Mouse (Mus musculus) MEL (cell line): ENCODE results near the gene Susd6. TPM values are rescaled to one million over a fixed set of nuclear protein-coding genes. Genes with fewer than 3 reads are reported as not detected.

Experiments
- DNase-seq: peaks from one replicate; pipeline ENCODE4 v3.0.0; 2011; ENCODE audit warnings: low read depth, low spot score
- H3K27ac ChIP-seq: 2 replicates; pipeline ENCODE4 v1.5.1; 2012; ENCODE audit warnings: low read depth, mild to moderate bottlenecking, control low read depth, low read length, moderate library complexity; ENCODE audit not compliant: control insufficient read depth
- H3K27me3 ChIP-seq, 2 experiments: fragments of 150-350 bp in 1 of 2; sonication (generic) in 1 of 2; 2 replicates each; pipeline ENCODE4 v1.6.1; 2012; ENCODE audit warnings: low read length in 2 of 2, mild to moderate bottlenecking in 2 of 2, improper control_type of control experiment in 1 of 2, moderate library complexity in 1 of 2; ENCODE audit not compliant: insufficient read depth in 2 of 2, control insufficient read depth in 1 of 2
- H3K36me3 ChIP-seq, 2 experiments: 2 replicates each; pipeline ENCODE4 v1.6.1; 2012 to 2014; ENCODE audit warnings: low read length in 2 of 2, improper control_type of control experiment in 1 of 2, inconsistent platforms in 1 of 2, mild to moderate bottlenecking in 1 of 2; ENCODE audit not compliant: insufficient read depth in 2 of 2, control insufficient read depth in 1 of 2
- H3K4me1 ChIP-seq, 2 experiments: fragments of 150-350 bp in 1 of 2; sonication (generic) in 1 of 2; 2 replicates each; pipeline ENCODE4 v1.6.1; 2012; ENCODE audit warnings: low read length in 2 of 2, improper control_type of control experiment in 1 of 2, mild to moderate bottlenecking in 1 of 2; ENCODE audit not compliant: insufficient read depth in 2 of 2, control insufficient read depth in 1 of 2
- H3K4me3 ChIP-seq, 2 experiments: fragments of 150-350 bp in 1 of 2; sonication (generic) in 1 of 2; 2 replicates each; pipeline ENCODE4 v1.5.1; 2012; ENCODE audit warnings: low read depth in 2 of 2, low read length in 2 of 2, mild to moderate bottlenecking in 2 of 2, moderate library complexity in 2 of 2, control low read depth in 1 of 2, improper control_type of control experiment in 1 of 2; ENCODE audit not compliant: control insufficient read depth in 1 of 2, insufficient read depth in 1 of 2
- H3K79me2 ChIP-seq: 2 replicates; pipeline ENCODE4 v1.6.1; 2012; ENCODE audit warnings: mild to moderate bottlenecking, low read length, moderate library complexity; ENCODE audit not compliant: control insufficient read depth, poor library complexity, insufficient read depth
- H3K9ac ChIP-seq: 2 replicates; pipeline ENCODE4 v1.6.1; 2012; ENCODE audit warnings: low read depth, mild to moderate bottlenecking, control low read depth, low read length, moderate library complexity; ENCODE audit not compliant: control insufficient read depth, poor library complexity, severe bottlenecking
- H3K9me3 ChIP-seq: fragments of 150-350 bp; sonication (generic); replicated peaks from 2 replicates; pipeline ENCODE4 v1.6.1; 2012; ENCODE audit warnings: mild to moderate bottlenecking, low read length, improper control_type of control experiment, moderate library complexity; ENCODE audit not compliant: insufficient read depth
- BHLHE40 ChIP-seq: IDR thresholded peaks from 2 replicates; pipeline ENCODE4 v1.6.1; 2012; ENCODE audit warnings: low read depth, mild to moderate bottlenecking, inconsistent platforms, low read length, improper control_type of control experiment, borderline replicate concordance
- CTCF ChIP-seq, 3 experiments: IDR thresholded peaks in 2 of 3; conservative IDR thresholded peaks in 1 of 3; 2 replicates each; pipeline ENCODE4 v1.5.1; 2011 to 2012; ENCODE audit warnings: low read length in 3 of 3, low read depth in 2 of 3, mild to moderate bottlenecking in 2 of 3, improper control_type of control experiment in 1 of 3, inconsistent platforms in 1 of 3, mixed read lengths in 1 of 3, moderate library complexity in 1 of 3; ENCODE audit not compliant: control insufficient read depth in 1 of 3, insufficient read depth in 1 of 3, poor library complexity in 1 of 3, severe bottlenecking in 1 of 3
- E2F4 ChIP-seq: IDR thresholded peaks from 2 replicates; pipeline ENCODE4 v1.6.1; 2011; ENCODE audit warnings: low read depth, low read length, improper control_type of control experiment, borderline replicate concordance
- ELF1 ChIP-seq: IDR thresholded peaks from 2 replicates; pipeline ENCODE4 v1.6.1; 2014; ENCODE audit warnings: low read depth, mild to moderate bottlenecking, inconsistent platforms, low read length, improper control_type of control experiment, moderate library complexity
- HCFC1 ChIP-seq: IDR thresholded peaks from 2 replicates; pipeline ENCODE4 v1.6.1; 2012; ENCODE audit warnings: low read depth, mild to moderate bottlenecking, inconsistent platforms, low read length, improper control_type of control experiment, moderate library complexity
- JUND ChIP-seq: IDR thresholded peaks from 2 replicates; pipeline ENCODE4 v1.6.1; 2011; ENCODE audit warnings: low read depth, mild to moderate bottlenecking, improper control_type of control experiment, low read length
- MAZ ChIP-seq: IDR thresholded peaks from 2 replicates; pipeline ENCODE4 v1.6.1; 2012; ENCODE audit warnings: low read depth, mild to moderate bottlenecking, inconsistent platforms, low read length, improper control_type of control experiment
- MEF2A ChIP-seq: IDR thresholded peaks from 2 replicates; pipeline ENCODE4 v1.6.1; 2014; ENCODE audit warnings: low read depth, mild to moderate bottlenecking, inconsistent platforms, low read length, improper control_type of control experiment; ENCODE audit not compliant: poor library complexity, insufficient replicate concordance, severe bottlenecking; ENCODE audit errors: extremely low read depth
- MXI1 ChIP-seq: IDR thresholded peaks from 2 replicates; pipeline ENCODE4 v1.6.1; 2011; ENCODE audit warnings: mild to moderate bottlenecking, low read depth, low read length, improper control_type of control experiment
- MYC ChIP-seq: IDR thresholded peaks from 2 replicates; pipeline ENCODE4 v1.6.1; 2011; ENCODE audit warnings: low read depth, mild to moderate bottlenecking, low read length, improper control_type of control experiment, moderate library complexity
- POLR2A ChIP-seq, 2 experiments: IDR thresholded peaks; 2 replicates each; pipeline ENCODE4 v1.6.1; 2011 to 2012; ENCODE audit warnings: low read length in 2 of 2, mild to moderate bottlenecking in 2 of 2, control low read depth in 1 of 2, improper control_type of control experiment in 1 of 2, low read depth in 1 of 2, moderate library complexity in 1 of 2; ENCODE audit not compliant: control insufficient read depth in 1 of 2, insufficient read depth in 1 of 2, poor library complexity in 1 of 2
- POLR2AphosphoS2 ChIP-seq: IDR thresholded peaks from 2 replicates; pipeline ENCODE4 v1.6.1; 2011; ENCODE audit warnings: low read length, improper control_type of control experiment
- RCOR1 ChIP-seq: IDR thresholded peaks from 2 replicates; pipeline ENCODE4 v1.6.1; 2012; ENCODE audit warnings: low read depth, mild to moderate bottlenecking, inconsistent platforms, low read length, improper control_type of control experiment
- SIN3A ChIP-seq: IDR thresholded peaks from 2 replicates; pipeline ENCODE4 v1.6.1; 2012; ENCODE audit warnings: low read length, improper control_type of control experiment, inconsistent platforms
- TAL1 ChIP-seq: IDR thresholded peaks from 2 replicates; pipeline ENCODE4 v1.6.1; 2012; ENCODE audit warnings: mild to moderate bottlenecking, inconsistent platforms, low read length, moderate library complexity, mixed read lengths
- TBP ChIP-seq: IDR thresholded peaks from 2 replicates; pipeline ENCODE4 v1.8.0; 2011; ENCODE audit warnings: low read depth, low read length, improper control_type of control experiment
- TCF12 ChIP-seq: IDR thresholded peaks from 2 replicates; pipeline ENCODE4 v1.6.1; 2014; ENCODE audit warnings: low read depth, mild to moderate bottlenecking, inconsistent platforms, low read length, improper control_type of control experiment, moderate library complexity
- USF1 ChIP-seq: IDR thresholded peaks from 2 replicates; pipeline ENCODE4 v1.6.1; 2014; ENCODE audit warnings: low read depth, mild to moderate bottlenecking, inconsistent platforms, low read length, improper control_type of control experiment, moderate library complexity
- ZKSCAN1 ChIP-seq: IDR thresholded peaks from 2 replicates; pipeline ENCODE4 v1.6.1; 2012; ENCODE audit warnings: low read depth, mild to moderate bottlenecking, inconsistent platforms, low read length, improper control_type of control experiment, moderate library complexity
- ZMIZ1 ChIP-seq: IDR thresholded peaks from 2 replicates; pipeline ENCODE4 v1.6.1; 2012; ENCODE audit warnings: low read depth, mild to moderate bottlenecking, inconsistent platforms, low read length, improper control_type of control experiment, moderate library complexity
- ZNF384 ChIP-seq: IDR thresholded peaks from 2 replicates; pipeline ENCODE4 v1.6.1; 2012; ENCODE audit warnings: low read depth, mild to moderate bottlenecking, inconsistent platforms, low read length, improper control_type of control experiment
- polyA plus RNA-seq, 2 experiments: library from polyadenylated mRNA; stranded (reverse) in 1 of 2; unstranded in 1 of 2; fragments of >175 nt in 1 of 2; fragments of >200 nt in 1 of 2; gene quantifications; 2 replicates each; pipeline versions ENCODE4 v1.2.1 to v1.2.4; 2012; ENCODE audit warnings: low replicate concordance in 2 of 2, low read depth in 1 of 2; ENCODE audit not compliant: insufficient read length in 2 of 2, insufficient read depth in 1 of 2, missing spikeins in 1 of 2
- total RNA-seq: library from RNA; depleted of rRNA; stranded (reverse); fragments of 300-350 nt; gene quantifications from 2 replicates; pipeline ENCODE4 v1.2.3, GENCODE M21; 2012

Susd6 gene
- total and polyA plus RNA-seq, 3 experiments, result 12.2 to 22.4 TPM; not detected in 1

GRCm38 (mm10) chr12:80828951-80829350 is 38.6 kb downstream of the Susd6 start:
- DNase-seq, result no peak
- Histone ChIP-seq H3K4me1 (peaks cover 12 to 13% of the 10 kb centered on the region in 2 experiments; a peak in 3 of 4 replicates), H3K79me2 (peaks cover 3% of the 10 kb centered on the region), H3K36me3 (peaks cover 17 to 35% of the 10 kb centered on the region in 2 experiments)
- TF ChIP-seq TCF12, result no peak
- no peak for TF ChIP-seq MYC
- TF ChIP-seq SIN3A, result no peak
- no peak for TF ChIP-seq POLR2A (IDR thresholded peaks at IDR 0.05; ENCODE audit: control insufficient read depth in 1 of 2, insufficient read depth in 1 of 2, low read depth in 1 of 2, low read length in 2 of 2, poor library complexity in 1 of 2)
- no peak for TF ChIP-seq ZNF384
- TF ChIP-seq TAL1, result no peak
- no peak for TF ChIP-seq ELF1
- TF ChIP-seq E2F4, result no peak
- no peak for TF ChIP-seq MEF2A
- no peak for TF ChIP-seq CTCF (IDR thresholded peaks at IDR 0.05 in 2 of 3, conservative IDR thresholded peaks at IDR 0.05 in 1 of 3; ENCODE audit: control insufficient read depth in 1 of 3, insufficient read depth in 1 of 3, low read depth in 2 of 3, low read length in 3 of 3, poor library complexity in 1 of 3, severe bottlenecking in 1 of 3)
- TF ChIP-seq, all 39 proteins: peak for 0
- no peak overlapping the region for H3K27ac ChIP-seq
- H3K9ac ChIP-seq, result no peak overlapping the region
- H3K27me3 ChIP-seq, result no peaks in the 10 kb centered on the region
- H3K9me3 ChIP-seq, result no peaks in the 10 kb centered on the region
- H3K4me3 ChIP-seq, result no peak overlapping the region

DNA sequence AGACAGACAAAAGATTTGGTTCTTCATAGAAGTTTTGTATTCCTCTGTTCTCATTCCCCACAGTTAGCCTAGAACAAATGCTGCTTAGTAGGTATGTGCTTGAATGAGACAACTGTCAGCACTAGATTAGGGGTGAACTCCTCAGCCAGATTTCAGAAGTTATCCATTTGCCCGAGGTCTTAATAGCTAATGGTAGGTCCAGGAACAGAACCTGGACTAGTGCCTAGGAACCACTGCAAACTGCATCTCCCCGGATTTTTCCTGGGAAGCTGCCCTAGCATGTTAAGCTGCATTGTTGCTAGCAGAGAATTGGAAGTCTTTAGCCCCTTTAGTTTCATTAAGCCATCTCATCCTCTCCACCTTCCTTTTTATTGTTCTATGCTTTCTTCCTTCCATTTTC is 39.9 kb downstream of the Susd6 start:
- no peak for DNase-seq
- peaks cover 19 to 21% of the 10 kb centered on the region in 2 experiments for H3K4me1 ChIP-seq
- H3K9me3 ChIP-seq, result no peaks in the 10 kb centered on the region
- TF ChIP-seq ZMIZ1 (no peak), TBP (no peak), CTCF (IDR thresholded peaks at IDR 0.05 in 2 of 3, conservative IDR thresholded peaks at IDR 0.05 in 1 of 3; ENCODE audit: control insufficient read depth in 1 of 3, insufficient read depth in 1 of 3, low read depth in 2 of 3, low read length in 3 of 3, poor library complexity in 1 of 3, severe bottlenecking in 1 of 3) (no peak), POLR2A (IDR thresholded peaks at IDR 0.05; ENCODE audit: control insufficient read depth in 1 of 2, insufficient read depth in 1 of 2, low read depth in 1 of 2, low read length in 2 of 2, poor library complexity in 1 of 2) (no peak), MEF2A (no peak), MXI1 (no peak), POLR2AphosphoS2 (no peak), SIN3A (no peak), TAL1 (no peak), JUND (no peak), USF1 (no peak), MAZ (no peak), ELF1 (no peak), RCOR1 (no peak), BHLHE40 (no peak), ZKSCAN1 (no peak), HCFC1 (no peak)
- H3K9ac ChIP-seq, result no peak overlapping the region
- no peak overlapping the region for H3K27ac ChIP-seq
- peaks cover 8% of the 10 kb centered on the region for H3K79me2 ChIP-seq
- no peak overlapping the region for H3K4me3 ChIP-seq
- no peaks in the 10 kb centered on the region for H3K27me3 ChIP-seq
- H3K36me3 ChIP-seq, result peaks cover 17 to 39% of the 10 kb centered on the region in 2 experiments
